Mouse (Mus musculus) 3134 (cell line): Measurements from ENCODE around the gene Ggcx.
"Not testable (repeated sequence)": the region's sequence is repeated elsewhere in the genome, so short reads cannot be mapped to it uniquely, and the experiment has no call there.

Experiments
- DNase-seq: peaks from one replicate; pipeline ENCODE4 v3.0.0-alpha.2; 2011; ENCODE audit warnings: low spot score; ENCODE audit not compliant: insufficient read length; ENCODE audit errors: extremely low read depth

The Ggcx gene

DNA sequence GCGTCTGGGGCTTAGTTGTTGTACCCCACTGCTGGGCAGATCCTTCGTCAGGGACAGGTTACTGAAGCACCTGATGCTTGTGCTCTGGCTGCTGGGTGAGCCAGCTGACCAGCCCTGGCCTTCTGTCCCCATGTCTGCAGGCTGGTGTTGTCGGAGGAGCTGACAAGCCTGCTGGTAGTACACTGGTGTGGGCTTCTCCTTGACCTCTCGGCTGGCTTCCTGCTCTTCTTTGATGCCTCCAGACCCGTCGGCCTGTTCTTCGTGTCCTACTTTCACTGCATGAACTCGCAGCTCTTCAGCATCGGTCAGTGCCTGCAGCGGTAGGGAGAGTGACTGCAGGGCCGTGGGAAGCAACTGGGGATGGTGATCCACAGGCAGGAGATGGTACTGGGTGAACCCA, 11.5 kb downstream of the Ggcx start:
- DNase-seq, result no peak

DNA sequence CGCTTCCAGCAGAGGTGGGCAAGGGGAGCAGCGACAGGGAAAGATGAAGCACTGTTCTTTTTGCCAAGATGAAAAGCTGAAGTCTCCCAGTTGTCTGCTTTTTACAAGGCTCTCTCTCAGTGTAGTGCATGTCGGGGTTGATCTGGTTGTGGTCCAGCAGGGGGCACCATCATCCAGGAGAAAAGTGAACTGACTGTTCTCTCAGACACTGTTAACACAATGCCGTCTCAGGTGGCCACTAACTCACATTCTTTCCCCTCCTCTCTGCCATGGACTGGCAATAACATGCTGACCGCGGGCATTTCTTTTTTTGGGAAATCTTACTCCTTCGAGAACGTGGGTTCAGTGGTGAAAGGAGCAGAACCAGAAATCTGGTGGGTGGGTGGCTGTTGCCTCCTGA, 13.9 kb downstream of the Ggcx start:
- DNase-seq, result no peak

DNA sequence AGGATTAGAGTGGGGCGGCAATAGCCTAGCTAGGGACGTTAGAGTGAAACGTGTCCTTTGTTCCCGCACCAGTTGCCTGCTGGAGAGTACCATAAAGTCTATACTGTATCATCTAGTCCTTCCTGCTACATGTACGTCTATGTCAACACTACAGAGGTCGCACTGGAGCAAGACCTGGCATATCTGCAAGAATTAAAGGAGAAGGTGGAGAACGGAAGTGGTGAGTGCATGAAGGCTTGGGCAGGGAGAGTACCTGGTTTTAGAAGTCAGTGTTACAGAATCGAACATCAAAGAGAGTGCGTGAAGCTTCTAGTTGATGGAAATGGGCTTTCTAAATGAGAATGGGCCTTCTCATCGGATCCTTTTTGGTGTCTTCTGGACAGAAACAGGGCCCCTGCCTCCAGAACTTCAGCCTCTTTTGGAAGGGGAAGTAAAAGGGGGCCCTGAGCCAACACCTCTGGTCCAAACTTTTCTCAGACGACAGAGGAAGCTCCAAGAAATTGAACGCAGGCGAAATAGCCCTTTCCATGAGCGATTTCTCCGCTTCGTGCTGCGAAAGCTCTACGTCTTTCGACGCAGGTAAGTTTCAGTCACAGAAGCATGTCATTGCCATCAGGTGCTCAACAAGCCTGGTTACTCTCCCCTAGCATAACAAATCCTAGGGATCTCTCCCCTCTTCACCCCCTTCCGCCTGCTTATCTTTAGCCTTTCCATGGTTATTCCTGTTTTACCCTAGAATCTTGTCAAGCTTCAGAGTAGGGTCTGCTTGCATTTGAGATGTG, 15.1 kb downstream of the Ggcx start:
- DNase-seq, result no peak

DNA sequence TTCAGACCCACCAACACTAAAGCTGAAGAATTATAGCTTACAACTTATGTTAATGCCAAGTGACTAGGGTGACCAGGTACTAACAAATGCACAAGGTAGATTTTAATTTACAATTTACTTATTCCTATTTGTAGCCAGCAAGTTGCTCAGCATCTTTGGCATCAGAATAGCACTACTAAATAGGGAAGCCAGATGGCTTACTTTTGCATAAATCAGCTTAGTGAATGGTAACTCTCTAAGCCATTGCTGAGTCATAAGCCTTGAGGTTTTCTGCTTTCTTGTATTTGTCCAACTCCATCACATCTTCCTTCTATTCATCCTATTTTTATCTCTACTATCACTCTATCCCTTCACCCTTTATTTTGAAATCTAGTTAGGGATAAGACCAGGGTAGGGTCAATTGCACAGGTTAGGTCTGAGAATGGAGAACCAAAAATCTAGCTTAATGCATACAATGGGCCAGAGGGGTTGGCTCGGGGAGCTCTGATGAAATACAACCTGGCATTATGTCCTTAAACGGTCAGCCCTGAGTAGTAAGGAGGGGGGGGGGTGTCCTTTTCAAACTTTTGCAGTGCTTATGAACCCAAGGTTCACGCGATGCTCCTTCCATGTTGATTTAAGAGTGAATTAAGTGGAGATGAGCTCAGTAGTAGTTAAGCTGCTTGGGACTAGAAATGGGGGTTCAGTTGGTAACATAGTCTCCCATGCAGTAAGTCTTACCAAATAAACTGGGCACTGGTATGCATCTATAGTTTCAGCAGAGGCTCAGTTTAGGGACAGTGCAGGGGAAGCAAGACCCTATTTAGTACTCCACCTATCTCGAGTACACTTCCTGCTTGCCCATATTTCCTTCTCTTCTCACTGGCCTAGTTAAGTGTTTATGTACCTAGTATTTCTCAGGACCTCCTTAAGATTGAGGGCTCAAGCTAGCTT, 17.1 kb downstream of the Ggcx start:
- DNase-seq, result no peak

DNA sequence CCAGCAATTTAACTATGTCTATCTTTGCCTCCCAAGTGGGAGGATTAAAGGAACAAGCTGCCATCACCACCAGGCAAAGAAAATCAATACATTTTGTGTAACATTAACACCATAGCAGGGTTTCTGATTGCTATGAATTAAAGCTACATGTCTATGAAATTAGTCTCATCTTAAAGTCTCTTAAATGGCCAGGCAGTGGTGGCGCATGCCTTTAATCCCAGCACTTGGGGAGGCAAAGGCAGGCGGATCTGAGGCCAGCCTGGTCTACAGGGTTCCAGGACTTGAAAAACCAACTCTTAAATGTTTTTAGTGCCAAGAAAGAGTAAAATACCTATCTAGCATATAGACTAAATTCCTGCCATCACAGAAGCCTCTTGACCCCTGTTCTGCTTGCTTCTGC, 18.0 kb downstream of the Ggcx start:
- DNase-seq, result no peak

DNA sequence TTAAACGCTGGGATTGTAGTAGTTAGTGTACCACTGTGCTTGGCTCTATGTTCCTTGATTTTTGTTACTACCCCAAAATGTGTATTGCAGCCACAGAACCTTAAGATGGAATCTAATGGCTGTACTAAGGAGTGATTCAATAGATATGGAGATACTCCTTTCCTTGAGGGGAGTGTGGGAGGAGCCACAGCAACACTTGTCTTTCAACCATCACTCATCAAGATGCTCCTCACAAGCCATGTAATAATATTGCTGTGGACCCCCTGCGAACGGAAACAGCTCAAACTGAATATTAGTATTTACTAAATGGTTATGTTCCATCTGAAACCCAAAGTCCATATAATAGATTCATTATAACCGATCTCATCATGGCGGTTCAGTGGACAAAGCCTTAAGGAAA, 24.1 kb downstream of the Ggcx start:
- no peak for DNase-seq

DNA sequence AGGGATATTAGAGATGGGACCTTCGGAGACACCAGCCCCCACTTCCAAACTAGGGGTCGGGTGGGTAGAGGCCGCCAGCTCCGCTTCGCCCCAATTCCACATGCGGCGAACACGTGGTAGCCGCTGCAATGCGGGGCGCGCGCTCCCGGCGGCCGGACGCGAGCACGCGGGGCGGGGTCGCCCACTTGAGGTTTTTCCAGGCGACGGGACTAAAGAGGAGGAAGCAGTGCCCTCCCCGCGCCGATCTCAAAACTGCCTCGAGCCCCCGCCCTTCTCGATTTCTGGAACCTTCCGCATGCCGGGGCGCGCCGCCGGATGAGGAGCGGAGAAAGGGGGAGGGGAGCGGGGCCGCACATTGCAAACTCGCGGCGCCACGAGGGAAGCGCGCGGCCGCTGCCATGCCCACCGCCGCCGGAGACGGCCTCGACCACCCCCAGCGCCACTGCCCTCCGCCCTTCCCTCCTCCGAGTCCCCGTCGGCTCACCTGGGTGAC, 24.8 kb downstream of the Ggcx start:
- DNase-seq, result peak; percentile 89

DNA sequence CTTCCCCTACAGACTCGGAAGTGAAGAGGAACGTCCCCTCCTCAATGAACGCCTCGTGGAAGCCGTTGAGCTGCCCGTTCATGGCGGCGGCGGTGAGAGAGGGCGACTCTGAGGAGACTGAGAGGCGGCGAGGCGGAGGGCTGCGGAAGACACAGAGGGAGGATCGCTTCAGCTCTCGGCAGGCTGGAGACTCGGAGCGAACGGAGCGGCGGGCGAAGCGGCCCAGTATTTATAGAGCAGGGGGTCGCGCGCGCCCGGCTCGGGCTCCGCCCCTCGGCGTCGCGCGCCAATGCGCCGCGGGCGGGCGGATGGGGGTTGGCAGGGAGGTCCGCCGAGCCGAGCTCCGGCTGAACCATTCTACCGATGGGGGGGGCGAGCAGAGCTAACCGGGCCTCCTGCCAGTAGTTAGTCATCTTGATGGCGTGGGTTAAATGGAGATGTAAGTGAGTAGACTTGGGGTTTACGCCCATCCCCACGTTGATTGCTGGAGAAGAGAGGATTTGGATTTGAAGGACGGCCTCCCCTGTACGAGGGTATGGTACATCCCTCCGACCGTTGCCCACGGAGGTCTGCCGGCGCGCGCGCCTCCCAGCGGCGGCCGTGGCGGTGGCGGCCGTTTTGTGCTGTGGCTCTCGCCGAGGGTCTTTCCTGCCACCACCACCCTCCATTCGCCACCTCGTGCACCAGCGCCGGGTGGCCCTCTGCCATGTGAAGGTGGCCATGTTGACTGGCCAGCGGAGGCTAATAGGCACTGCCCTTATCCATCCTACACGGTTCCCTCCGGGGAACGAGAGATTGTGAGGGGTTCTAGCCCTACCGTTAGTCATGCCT, 25.5 kb downstream of the Ggcx start, which contains the start of gene Mat2a:
TSS of gene Mat2a (minus strand) at position 204 of the 831 bp plus-strand sequence.
- DNase-seq, result peak; percentile 94

DNA sequence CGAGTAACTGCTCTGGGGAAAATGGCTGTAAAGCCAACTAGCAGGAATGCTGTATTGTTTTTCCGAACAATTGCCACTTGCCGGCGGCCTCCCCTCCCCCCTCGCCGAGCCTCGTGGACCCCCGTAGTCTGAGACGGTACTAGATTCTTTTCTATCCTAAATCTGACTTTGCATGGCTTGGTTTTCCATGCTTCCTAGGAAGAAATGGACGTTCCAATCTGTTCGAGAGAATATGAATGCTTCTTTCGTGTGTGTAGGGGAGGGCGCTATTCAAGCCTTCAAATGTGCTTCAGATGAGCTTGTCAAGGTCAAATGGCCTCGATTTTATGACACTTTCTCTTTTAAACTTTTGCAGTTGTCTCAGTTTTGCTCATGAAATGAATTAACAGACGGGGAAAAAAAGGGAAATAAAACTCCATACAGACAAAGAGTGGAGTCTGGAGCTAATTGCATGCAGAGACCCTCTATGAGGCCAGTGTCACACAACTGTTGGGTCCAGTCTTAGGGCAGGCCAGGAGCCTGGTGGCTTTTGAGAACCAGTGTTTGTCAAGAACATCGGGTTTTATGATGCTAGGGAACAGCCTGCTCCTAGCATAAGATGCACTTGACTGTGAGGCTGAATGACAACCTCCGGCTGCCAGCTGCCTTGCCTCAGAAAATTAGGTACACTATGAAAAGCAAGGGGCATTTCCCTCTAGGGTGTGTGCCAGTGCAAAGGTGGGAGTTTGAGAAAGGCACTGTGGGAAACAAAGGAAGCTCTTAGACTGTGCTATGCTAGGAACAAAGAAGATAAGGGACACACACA, 26.3 kb downstream of the Ggcx start:
- no peak for DNase-seq

DNA sequence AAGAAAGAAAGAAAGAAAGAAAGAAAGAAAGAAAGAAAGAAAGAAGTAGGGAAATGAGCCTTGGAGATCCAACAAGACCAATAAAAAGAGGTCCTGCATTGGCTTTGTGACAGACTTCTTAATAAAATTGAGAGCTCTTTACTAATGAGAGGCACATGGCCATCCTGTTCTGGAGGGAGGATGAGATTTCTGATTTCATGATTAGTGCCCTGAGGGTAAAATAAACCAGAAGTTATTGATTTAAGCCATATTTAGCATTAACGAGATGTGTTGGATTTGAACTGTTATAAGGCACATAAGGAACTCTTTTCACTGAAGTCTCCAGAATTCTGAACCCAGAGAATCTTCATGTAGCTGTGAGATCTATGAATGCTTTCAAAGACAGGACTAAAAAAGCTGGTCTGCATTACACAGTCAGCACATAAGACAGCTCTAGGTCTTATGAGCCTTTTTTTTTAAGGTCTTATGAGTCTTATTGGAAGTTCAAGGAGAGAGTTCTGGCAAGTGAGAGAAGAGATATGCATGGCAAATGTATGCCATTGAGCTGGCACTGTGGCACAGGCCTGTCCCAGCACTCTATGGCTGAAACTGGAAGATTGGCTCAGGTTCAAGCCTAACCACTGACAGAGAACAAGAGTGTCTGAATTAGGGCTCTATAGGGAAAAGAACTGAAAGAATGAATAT, 29.0 kb downstream of the Ggcx start:
- DNase-seq, result no peak

DNA sequence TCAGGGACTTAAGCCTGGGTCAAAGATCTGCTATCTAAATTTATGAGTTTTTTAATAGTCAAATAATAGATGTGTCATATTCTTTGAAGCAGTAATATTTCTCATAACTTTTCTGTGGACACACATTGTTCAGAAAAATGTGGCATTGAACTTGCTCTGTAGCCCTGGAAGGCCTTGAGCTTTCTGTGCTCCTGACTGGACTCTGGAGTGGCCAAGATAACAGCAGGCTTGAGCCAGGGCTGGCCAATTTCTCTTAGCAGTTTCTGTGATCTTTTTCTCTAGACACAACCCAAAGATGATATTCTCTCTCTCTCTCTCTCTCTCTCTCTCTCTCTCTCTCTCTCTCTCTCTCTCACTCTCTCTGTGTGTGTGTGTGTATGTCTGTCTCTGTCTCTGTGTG, 30.9 kb downstream of the Ggcx start:
- DNase-seq, result no peak

DNA sequence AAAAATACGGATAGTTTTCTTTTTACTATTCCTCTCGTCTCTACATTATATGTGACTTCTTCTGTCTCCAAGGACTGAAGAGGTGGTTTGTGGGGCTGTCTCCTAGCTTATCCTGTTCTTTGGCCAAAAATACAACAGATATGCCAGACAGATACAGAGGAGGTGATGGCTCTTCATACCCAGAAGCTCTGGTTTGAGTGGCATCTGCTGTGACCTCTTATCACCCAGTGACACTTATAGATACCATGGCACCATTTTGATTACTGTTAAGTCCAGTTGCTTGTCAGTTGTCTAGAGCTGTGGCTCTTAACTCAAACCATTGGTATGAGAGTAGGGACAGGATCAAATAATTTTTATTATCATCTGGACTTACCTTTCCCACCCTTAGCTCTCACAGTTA, 33.4 kb downstream of the Ggcx start:
- no peak for DNase-seq

DNA sequence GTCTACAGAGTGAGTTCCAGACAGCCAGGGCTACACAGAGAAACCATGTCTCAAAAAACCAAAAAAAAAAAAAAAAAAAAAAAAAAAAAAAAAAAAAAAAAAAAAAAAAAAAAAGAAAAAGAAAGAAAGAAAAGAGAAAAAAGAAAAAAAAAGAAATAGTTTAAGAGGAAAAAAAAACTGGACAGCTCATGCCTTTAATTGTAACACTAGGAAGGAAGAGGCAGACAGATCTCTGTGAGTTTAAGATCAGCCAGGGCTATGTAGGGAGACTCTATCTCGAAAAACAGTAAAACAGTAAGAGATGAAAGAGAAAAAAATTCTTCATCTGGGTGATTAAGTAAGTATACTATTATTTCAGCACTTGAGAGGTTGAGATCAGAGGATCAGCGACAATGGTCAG, 37.7 kb downstream of the Ggcx start:
- not testable (repeated sequence) for DNase-seq

DNA sequence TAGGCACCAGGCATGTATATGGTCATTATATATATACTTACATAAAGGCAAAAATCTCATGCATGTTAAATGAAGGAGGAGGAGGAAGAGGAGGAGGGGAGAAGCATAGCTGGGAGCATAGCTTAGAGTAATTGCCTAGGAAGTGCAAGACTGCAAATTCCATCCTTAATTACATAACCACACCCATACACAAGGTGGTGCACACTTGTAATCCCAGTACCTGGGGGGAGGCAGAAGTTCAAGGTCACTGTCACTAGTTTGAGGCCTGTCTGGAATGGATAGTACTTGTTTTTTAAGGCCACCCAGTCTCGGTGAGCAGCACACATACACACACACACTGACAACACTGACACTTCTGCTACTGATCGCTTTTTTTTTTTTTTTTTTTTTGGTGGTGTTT, 38.2 kb downstream of the Ggcx start:
- no peak for DNase-seq

DNA sequence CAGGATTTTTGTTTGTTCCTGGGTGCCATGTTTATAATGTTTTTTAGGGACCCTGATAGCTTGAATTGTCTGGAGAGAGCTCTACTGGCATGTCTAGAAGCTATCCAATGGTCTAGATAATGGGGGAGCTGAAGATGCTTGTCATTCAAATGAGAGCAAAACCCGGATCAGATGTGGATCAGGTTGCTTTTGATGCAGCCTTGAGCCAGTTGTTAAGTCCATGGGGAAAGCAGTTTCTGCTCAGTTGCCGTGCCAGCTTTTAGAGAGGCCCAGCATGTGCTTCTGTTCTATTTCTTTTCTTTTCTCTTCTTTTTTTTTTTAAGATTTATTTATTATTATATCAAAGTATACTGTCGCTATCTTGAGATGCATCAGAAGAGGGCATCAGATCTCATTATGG, 39.5 kb downstream of the Ggcx start:
- DNase-seq, result no peak

DNA sequence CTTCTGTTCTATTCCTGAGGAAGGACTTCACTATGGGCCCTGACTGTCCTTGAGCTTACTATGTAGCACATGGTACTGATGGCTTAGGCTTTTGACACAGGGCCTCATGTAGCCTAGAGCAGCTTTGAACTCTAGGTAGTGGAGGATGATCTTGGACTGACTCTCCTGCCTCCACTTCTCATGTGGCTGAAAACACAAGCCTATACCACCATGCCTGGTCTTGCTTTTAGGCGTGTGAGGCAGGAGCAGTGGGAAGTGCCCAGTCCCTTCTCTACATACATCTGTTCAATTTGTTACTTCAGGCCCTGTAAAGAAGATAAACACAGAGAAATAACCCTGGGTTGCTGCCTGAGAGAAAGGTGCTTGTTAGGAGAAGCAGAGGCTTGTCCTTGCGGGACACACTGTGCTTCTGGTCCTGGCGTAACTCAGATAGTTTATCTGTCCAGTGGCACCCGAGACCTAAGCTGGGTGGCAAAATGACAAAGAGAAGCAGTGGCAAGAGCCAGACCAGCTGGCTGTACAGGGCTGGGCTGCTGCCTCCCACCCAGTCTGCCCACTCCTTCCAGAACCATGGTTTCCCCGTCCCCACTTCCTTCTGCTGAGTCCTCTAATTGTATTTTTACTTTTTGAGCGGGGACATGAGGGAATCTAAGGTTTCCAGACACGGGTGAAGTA, 40.1 kb downstream of the Ggcx start:
- DNase-seq, result no peak

DNA sequence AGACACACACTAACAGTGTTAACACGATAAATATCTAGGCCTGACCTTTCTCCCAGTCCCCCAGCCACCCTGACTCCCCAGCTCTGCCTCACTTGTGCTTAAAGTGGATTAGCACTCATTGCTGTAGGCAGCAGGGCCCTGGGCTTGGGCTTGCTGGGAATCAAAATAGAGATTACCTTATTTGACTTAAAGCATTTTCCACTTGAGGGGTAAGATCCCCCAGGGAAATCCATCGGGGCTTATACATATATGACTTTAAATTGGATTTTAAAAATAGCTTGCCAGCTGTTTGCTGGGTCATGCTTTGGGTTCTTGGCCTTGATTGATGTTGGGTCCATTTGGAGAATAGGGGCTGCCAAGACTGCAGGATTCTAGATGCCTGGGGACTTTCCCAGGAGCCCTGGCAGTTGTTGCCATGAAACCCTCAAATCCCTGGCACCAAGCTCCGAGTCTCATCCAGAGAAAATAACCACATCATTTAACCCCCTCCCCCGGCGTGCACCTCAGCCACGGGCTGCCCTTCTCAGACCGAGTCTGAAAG, 40.8 kb downstream of the Ggcx start:
- DNase-seq, result peak; percentile 39

DNA sequence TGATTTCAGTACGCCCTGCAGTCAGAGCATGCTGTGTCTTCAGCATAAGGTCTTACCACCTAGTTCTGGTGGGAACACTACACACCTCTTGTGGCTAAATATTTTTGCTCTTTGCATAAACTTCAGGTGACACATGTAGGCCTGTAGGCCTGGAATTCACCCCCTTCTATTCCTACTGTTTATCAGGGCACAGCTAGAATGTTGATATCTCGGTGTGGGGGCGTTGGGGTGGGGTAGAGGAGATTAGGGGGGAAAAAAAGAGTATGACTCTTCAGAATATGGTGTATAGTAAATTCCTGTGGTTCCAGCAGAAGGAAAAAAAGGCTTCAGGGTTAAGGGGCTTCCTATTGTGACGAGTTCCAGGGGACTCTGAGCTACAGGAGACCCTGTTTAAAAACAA, 42.5 kb downstream of the Ggcx start:
- DNase-seq, result no peak

DNA sequence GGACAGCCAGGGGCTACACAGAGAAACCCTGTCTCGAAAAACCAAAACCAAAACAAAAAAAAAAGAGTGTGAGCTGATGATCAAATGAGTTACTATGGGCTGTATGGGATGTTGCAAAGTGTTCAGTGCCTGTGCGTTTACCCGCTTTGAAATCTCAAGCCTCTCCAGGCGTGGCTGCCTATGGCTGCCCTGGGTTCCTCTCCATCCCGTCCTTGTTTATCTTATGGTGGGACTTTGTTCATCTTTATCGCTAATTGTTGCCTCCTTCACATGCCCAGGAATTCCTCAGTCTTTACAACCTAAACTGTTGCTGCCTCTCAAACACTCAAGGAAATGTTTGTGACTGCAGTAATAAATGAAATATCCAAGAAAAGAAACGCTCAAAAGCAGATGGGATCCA, 44.3 kb downstream of the Ggcx start:
- DNase-seq, result no peak
